Mouse (Mus musculus) lung, adult 2 months (tissue): ENCODE data around the gene Zfyve9.

Experiments used
- CTCF ChIP-seq: fragments of 200-500 bp; IDR thresholded peaks from 2 replicates; pipeline ENCODE4 v1.5.1; 2011; ENCODE audit warnings: mild to moderate bottlenecking, low read length, control low read depth; ENCODE audit not compliant: insufficient read depth
- POLR2A ChIP-seq: fragments of 200-500 bp; IDR thresholded peaks from 2 replicates; pipeline ENCODE4 v1.6.1; 2011; ENCODE audit warnings: low read depth, mild to moderate bottlenecking, control low read depth, low read length, borderline replicate concordance; ENCODE audit errors: extremely low read depth

- TF ChIP-seq CTCF (no peak), POLR2A (peak; percentile 76; the same call in 1 of the 2 replicates)
These were observed 160.8 kb downstream of the Zfyve9 start, which contains the start of gene Cc2d1b for GRCm38 (mm10) chr4:108619587-108620341.
